Mouse (Mus musculus) midbrain, embryonic 11.5 days (tissue): ENCODE results near the gene Fbxl17. TPM values are rescaled to one million over a fixed set of nuclear protein-coding genes. Genes with fewer than 3 reads are reported as not detected.

Source experiments
- ATAC-seq: fragments of 200-750 bp; cut with Nextera tagmentation; 2 replicates; pipeline ENCODE4 v1.8.0; 2017; ENCODE audit warnings: moderate TSS enrichment, moderate library complexity; ENCODE audit not compliant: low FRiP score
- DNase-seq: peaks from one replicate; pipeline ENCODE4 v3.0.0; 2015; ENCODE audit warnings: low spot score; ENCODE audit errors: missing footprints
- H3K27ac ChIP-seq: fragments of 300-500 bp; sonication (generic); 2 replicates; pipeline ENCODE4 v1.5.1; 2014; ENCODE audit warnings: low read depth, low read length
- H3K27me3 ChIP-seq: fragments of 300-500 bp; sonication (generic); 2 replicates; pipeline ENCODE4 v1.6.1; 2014; ENCODE audit warnings: mild to moderate bottlenecking, low read length, moderate library complexity, mixed read lengths; ENCODE audit not compliant: control insufficient read depth, insufficient read depth
- H3K36me3 ChIP-seq: fragments of 300-500 bp; sonication (generic); 2 replicates; pipeline ENCODE4 v1.6.1; 2014; ENCODE audit warnings: mild to moderate bottlenecking, low read length, moderate library complexity, mixed read lengths; ENCODE audit not compliant: control insufficient read depth, insufficient read depth
- H3K4me1 ChIP-seq: fragments of 300-500 bp; sonication (generic); 2 replicates; pipeline ENCODE4 v1.6.1; 2014; ENCODE audit warnings: low read length; ENCODE audit not compliant: control insufficient read depth, insufficient read depth
- H3K4me2 ChIP-seq: fragments of 300-500 bp; sonication (generic); 2 replicates; pipeline ENCODE4 v1.6.1; 2014; ENCODE audit warnings: mild to moderate bottlenecking, moderate library complexity
- H3K4me3 ChIP-seq: fragments of 300-500 bp; sonication (generic); 2 replicates; pipeline ENCODE4 v1.5.1; 2014; ENCODE audit warnings: low read depth, low read length
- H3K9ac ChIP-seq: fragments of 300-500 bp; sonication (generic); 2 replicates; pipeline ENCODE4 v1.6.1; 2014; ENCODE audit warnings: low read length
- H3K9me3 ChIP-seq: fragments of 300-500 bp; sonication (generic); 2 replicates; pipeline ENCODE4 v1.6.1; 2016; ENCODE audit warnings: low read length; ENCODE audit not compliant: control insufficient read depth
- WGBS: fragments of 180-500 bp; shearing (Covaris S2); extraction: QIAGEN DNeasy Blood & Tissue Kit; methylation state at CpG from one replicate; pipeline ENCODE4 v1.1.7; 2014; 5-methylcytosine and 5-hydroxymethylcytosine counted together
- polyA plus RNA-seq: library from polyadenylated mRNA; unstranded; fragments of >200 nt; fragmentation: Nextera tagmentation; extraction: Ambion mirVana; gene quantifications from 2 replicates; pipeline ENCODE4 v1.2.1, GENCODE M21; 2014

Gene Fbxl17
- polyA plus RNA-seq, 1 experiment from 2014 or later, result 15.8 TPM

GRCm38 (mm10) chr17:63498717-63499635 is 841 bp downstream of the Fbxl17 start:
- under 1% methylated on average over 50 of the region's 90 CpGs for WGBS
- H3K4me2 ChIP-seq, result peak overlapping the region; percentile 43
- no peaks in the 10 kb centered on the region for H3K36me3 ChIP-seq
- H3K27me3 ChIP-seq, result no peaks in the 10 kb centered on the region
- peak; percentile 92 for DNase-seq
- H3K9me3 ChIP-seq, result no peaks in the 10 kb centered on the region
- H3K4me3 ChIP-seq, result peak overlapping the region; percentile 90
- ATAC-seq, result peak; percentile 79
- peak overlapping the region; percentile 97 for H3K27ac ChIP-seq
- H3K4me1 ChIP-seq, result peaks cover 17% of the 10 kb centered on the region
- peak overlapping the region; percentile 99 for H3K9ac ChIP-seq

- H3K9me3 ChIP-seq, result no peaks in the 10 kb centered on the region
- peak overlapping the region; percentile 90 for H3K4me3 ChIP-seq
- H3K27me3 ChIP-seq, result no peaks in the 10 kb centered on the region
- no peak overlapping the region for H3K27ac ChIP-seq
- ATAC-seq, result no peak
- H3K36me3 ChIP-seq, result no peaks in the 10 kb centered on the region
- peak overlapping the region; percentile 99 for H3K9ac ChIP-seq
- H3K4me1 ChIP-seq, result peaks cover 17% of the 10 kb centered on the region
- H3K4me2 ChIP-seq, result peak overlapping the region; percentile 43
- DNase-seq, result peak; percentile 86
- 24% methylated on average over 6 of the region's 6 CpGs for WGBS
Measured at GRCm38 (mm10) chr17:63498182-63498716, 1.6 kb downstream of the Fbxl17 start.

- Histone ChIP-seq H3K27me3 (no peaks in the 10 kb centered on the region), H3K4me1 (peaks cover 17% of the 10 kb centered on the region), H3K36me3 (no peaks in the 10 kb centered on the region), H3K4me3 (no peak overlapping the region), H3K4me2 (peak overlapping the region; percentile 43; the same call in 1 of the 2 replicates), H3K27ac (no peak overlapping the region), H3K9ac (0 out of 2 replicates have a peak overlapping the region, but pooled peaks have one; percentile 9), H3K9me3 (no peaks in the 10 kb centered on the region)
- ATAC-seq (no peak), DNase-seq (no peak)
- 91% methylated on average over 6 of the region's 6 CpGs for WGBS
Measured at GRCm38 (mm10) chr17:63497206-63497731, 2.5 kb downstream of the Fbxl17 start.

- ATAC-seq, result no peak
- WGBS, result 70% methylated on average over 5 of the region's 5 CpGs
- no peak overlapping the region for H3K4me2 ChIP-seq
Measured at GRCm38 (mm10) chr17:63496153-63496552, 3.7 kb downstream of the Fbxl17 start.

GRCm38 (mm10) chr17:63493876-63494580 is 5.8 kb downstream of the Fbxl17 start:
- Histone ChIP-seq H3K4me1 (peaks cover 14% of the 10 kb centered on the region), H3K9ac (no peak overlapping the region), H3K4me2 (no peak overlapping the region), H3K27ac (no peak overlapping the region), H3K9me3 (no peaks in the 10 kb centered on the region), H3K27me3 (no peaks in the 10 kb centered on the region), H3K36me3 (no peaks in the 10 kb centered on the region), H3K4me3 (no peak overlapping the region)
- ATAC-seq (no peak), DNase-seq (peak; percentile 33)
- 81% methylated on average over 7 of the region's 7 CpGs for WGBS

More at GRCm38 (mm10) chr17:63496153-63496552, 3.7 kb downstream of the Fbxl17 start:
- Histone ChIP-seq H3K4me1 (peaks cover 17% of the 10 kb centered on the region), H3K27ac (no peak overlapping the region), H3K36me3 (no peaks in the 10 kb centered on the region), H3K9me3 (no peaks in the 10 kb centered on the region), H3K9ac (no peak overlapping the region), H3K27me3 (no peaks in the 10 kb centered on the region), H3K4me3 (no peak overlapping the region)
- peak; percentile 69 for DNase-seq

- H3K4me2 ChIP-seq, result no peak overlapping the region
- 55% methylated on average over 5 of the region's 5 CpGs for WGBS
Measured at GRCm38 (mm10) chr17:63493274-63493673, 6.5 kb downstream of the Fbxl17 start.

GRCm38 (mm10) chr17:63492665-63493273 is 7.0 kb downstream of the Fbxl17 start:
- peaks cover 6% of the 10 kb centered on the region for H3K4me1 ChIP-seq
- no peak overlapping the region for H3K27ac ChIP-seq
- H3K9me3 ChIP-seq, result no peaks in the 10 kb centered on the region
- H3K4me2 ChIP-seq, result no peak overlapping the region
- no peak overlapping the region for H3K4me3 ChIP-seq
- DNase-seq (peak; percentile 73), ATAC-seq (no peak)
- WGBS, result 90% methylated on average over 8 of the region's 8 CpGs
- peaks cover 2% of the 10 kb centered on the region; the same call in 1 of the 2 replicates for H3K36me3 ChIP-seq
- no peak overlapping the region for H3K9ac ChIP-seq
- no peaks in the 10 kb centered on the region for H3K27me3 ChIP-seq

More at GRCm38 (mm10) chr17:63493274-63493673, 6.5 kb downstream of the Fbxl17 start:
- Histone ChIP-seq H3K4me3 (no peak overlapping the region), H3K9me3 (no peaks in the 10 kb centered on the region), H3K36me3 (0 out of 2 replicates have a peak, but pooled peaks cover under 1% of the 10 kb centered on the region), H3K9ac (no peak overlapping the region), H3K27me3 (no peaks in the 10 kb centered on the region), H3K27ac (no peak overlapping the region), H3K4me1 (peaks cover 11% of the 10 kb centered on the region)
- ATAC-seq (0 out of 2 replicates have a peak, but pooled peaks have one; percentile 38), DNase-seq (peak; percentile 83)

- ATAC-seq (no peak), DNase-seq (no peak)
- Histone ChIP-seq H3K36me3 (peaks cover 4% of the 10 kb centered on the region), H3K4me3 (no peak overlapping the region), H3K27me3 (no peaks in the 10 kb centered on the region), H3K27ac (no peak overlapping the region), H3K4me1 (no peaks in the 10 kb centered on the region), H3K9me3 (no peaks in the 10 kb centered on the region), H3K4me2 (no peak overlapping the region), H3K9ac (no peak overlapping the region)
- 88% methylated on average over 4 of the region's 4 CpGs for whole genome bisulfite sequencing
Measured at GRCm38 (mm10) chr17:63489525-63489924, 10.3 kb downstream of the Fbxl17 start.
